Mouse (Mus musculus): Measurements from ENCODE around the gene Spem1.

The Spem1 gene

DNA sequence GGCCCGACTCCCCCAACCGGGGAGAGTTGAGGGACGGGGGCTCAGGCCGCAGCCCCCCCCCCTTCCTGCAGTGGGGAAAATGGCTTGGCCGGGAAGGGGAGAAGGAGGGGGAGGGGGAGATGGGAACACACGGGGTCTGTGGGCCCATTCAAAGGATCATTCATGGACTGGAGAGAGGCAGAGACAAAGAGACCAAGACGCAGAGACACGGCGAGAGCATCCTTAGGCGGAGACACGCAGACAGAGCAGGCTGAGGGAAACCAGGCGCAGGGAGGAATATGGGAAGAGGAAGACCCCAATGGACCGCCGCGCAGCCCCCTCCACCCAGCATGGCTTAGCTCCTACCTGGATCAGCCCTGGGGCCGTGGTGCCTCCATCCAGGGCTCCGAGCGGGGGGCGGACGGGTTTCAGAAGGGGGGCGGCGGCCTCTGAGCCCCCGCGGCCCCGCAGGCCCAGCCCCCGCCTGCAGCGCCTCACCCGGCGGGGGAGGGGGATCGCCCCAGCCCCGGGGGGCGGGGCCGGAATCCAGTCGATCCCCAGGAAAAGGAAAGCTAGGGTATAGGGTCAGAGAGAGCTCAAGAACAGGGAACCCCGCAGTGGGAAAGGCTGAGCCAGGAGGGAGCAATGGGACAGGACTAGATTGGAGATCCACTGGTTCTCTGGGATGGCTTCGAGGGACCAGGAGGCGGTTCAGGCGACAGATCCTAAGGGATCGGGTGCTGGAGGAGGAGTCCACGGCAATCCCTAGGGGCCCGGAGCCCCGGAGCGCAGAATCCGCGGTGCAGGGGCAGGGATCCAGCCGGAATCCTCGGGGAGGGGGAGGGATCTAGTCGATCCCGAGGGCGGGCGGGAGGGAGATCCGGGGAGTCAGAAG, 15.0 kb upstream of the Spem1 start:
- no peak for DNase-seq (ENCODE audit: extremely low read depth, low read depth, low spot score)

DNA sequence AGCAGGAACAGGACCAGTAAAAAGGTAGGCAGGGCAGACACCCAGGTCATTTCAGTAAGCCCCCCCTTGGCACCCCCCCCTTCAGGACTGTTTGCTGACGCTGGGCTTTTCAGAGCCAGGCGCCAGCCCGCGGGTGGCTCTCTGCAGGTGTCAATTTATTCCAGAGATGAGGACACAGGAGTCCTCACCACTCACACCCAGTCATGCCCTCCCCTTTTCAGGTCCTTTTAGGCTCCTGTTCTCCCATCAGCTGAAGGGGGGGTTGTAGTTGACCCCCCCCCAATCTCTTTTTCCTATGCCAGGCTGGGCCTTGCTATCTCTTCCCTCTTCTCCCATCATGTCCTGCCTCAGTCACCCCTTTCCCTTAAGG, 14.0 kb upstream of the Spem1 start:
- DNase-seq (ENCODE audit: extremely low read depth, low read depth, low spot score), result no peak

DNA sequence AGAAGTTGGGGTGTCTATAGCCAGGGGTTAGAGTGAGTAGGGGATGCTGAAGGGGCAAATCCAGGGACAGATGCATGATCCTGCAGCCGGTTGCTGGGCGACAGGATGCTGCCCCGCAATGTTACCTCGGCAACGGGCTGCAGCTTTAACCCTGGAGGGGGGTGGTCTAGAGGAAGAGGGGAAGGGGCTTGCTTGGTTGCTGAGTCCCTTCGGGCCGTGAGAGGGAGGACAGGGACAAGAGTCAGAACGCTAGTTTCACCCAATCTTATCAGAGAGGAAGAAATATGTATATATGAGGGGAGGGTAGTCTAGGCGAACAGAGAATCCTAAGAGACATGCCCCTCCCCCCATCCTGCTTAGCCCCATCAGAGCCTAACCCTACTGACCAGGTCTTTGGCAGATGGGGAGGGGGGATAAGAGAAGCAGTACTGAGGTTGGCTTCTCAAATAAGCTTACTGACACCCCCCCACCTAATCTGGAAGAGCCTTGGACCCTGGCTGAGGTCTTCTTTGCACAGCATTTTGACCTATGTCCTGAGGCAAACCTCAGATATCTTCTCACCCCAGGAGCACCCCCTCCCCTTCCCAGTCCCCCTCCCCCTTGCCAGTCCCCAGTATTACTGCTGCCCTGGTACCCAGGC, 13.5 kb upstream of the Spem1 start:
- no peak for DNase-seq (ENCODE audit: extremely low read depth, low read depth, low spot score)

DNA sequence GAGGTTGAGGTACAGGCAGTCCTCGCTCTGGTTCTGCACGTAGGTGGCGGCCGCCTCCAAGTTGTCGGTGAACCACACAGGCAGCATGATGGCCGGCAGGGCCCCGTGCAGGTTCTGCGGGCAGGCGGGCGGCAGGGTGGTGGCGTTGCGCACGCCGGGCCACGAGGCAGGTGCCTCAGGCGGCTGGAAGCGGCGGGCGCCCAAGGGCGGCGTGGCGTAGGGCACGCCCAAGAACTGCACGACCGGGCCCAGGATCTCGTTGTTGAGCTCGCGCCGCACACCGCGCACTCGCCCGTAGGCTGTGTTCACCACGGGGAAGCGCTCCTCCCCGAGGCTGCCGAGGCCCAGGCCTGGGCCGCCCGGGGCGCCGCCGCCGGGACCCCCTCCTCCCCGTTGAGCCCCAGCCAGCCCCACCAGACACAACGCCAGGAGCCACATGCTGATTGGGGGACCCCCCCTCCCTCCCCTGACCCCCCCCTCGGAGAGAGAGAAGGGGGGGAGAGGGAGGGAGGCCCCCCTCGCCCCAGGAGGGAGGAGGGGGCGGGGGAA, 12.1 kb upstream of the Spem1 start:
- no peak for DNase-seq (ENCODE audit: extremely low read depth, low read depth, low spot score)

DNA sequence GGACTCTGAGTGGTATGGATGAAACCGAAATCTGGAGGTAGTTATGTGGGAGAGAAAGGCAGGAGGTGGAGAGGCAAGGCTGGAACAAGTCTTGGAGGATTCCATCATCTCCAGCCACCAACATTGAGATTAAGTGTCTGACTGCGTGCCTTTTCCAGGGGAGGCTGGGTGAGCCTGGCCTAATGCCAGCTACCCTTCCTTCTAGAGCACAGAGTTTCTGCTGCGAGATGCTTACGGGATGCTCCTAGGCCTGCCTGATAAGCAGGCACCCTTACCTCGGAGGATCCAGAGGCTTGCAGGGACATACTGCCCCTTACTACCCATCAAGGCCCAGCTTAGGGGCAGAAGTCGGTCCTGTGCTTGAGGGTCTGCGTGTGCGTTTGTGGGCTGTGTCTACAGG, 11.6 kb upstream of the Spem1 start:
- DNase-seq (ENCODE audit: extremely low read depth, low read depth, low spot score), result no peak

DNA sequence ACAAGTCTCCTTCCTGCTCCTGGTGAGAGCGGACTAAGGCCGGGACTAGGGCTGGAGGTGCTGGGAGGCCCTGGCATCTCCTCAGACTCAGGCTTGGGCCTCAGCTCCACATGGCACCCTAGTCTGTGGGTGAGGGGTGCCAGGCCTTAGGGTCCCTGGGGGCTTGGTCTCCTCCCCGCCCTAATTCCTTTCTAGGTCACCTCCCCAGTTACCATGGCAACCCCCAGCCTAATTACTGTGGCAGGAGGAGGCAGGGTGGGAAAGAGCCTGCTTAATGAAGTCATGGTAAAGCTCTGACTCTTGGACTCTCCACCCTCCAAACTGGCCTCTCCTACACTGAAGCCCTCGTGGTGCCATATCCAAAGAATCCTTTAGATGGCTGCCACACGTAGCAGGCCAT, 6.9 kb upstream of the Spem1 start:
- no peak for DNase-seq (ENCODE audit: extremely low read depth, low read depth, low spot score)

DNA sequence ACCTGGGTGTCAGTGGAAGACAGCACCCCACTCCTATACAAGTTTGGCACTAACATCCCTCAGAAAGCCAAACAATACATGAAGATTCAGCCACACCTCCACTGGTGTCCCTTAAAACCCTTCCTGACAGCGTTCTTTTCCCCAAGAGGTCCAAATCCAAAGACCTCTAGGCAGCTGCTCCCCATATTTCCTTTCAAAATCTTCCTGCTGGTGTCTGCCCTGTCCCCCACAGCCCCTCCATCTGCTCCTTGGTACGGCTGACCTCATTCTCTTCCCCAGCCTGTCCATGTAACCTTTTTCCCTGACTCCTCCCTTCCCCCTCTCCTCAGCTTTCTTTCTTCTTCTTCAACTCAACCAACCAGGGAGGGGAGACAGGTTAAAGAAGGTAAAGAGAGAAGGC, 1.5 kb upstream of the Spem1 start:
- no peak for DNase-seq (ENCODE audit: extremely low read depth, low read depth, low spot score)

DNA sequence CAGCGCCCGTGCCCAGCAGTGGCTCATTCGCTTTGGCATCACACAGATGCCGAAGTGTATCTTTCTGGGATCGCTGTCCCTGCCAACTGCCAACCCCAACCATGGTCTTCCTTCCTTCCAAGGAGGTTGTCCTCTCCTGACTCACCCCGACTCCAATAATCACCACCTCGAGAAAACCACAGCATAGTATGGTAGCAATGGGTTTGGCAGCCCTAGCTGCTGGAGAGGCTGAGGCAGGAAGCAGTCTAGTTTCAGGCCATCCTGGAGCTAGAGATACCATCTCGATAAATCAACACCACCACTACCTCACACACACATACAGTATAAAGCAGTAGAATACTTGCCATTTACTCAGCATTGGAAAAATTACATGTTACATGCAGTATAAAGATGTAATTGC, 3.1 kb downstream of the Spem1 start:
- no peak for DNase-seq (ENCODE audit: extremely low read depth, low read depth, low spot score)

DNA sequence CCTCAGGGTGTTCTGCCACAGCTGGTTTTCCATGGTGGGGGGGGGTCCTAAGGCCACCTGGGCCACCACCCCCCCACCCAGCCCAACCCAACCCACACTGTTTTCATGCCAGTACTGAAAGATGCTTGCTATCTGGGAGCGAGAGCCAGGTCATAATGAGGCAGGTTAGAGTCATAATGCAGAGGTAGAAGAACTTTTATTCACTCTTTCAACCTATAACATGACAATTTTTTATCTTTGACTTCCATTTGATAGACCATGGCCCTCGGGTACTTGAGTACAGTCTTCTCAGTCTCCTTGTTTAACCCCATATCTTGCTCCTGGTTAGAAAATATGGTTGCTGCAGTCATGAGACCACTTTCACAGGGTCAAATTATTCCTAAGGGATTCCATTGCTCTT, 3.6 kb downstream of the Spem1 start, which contains the start of gene Spem2:
TSS of gene Spem2 (minus strand) at position 101 of the 400 bp plus-strand sequence.
- no peak for DNase-seq (ENCODE audit: extremely low read depth, low read depth, low spot score)

DNA sequence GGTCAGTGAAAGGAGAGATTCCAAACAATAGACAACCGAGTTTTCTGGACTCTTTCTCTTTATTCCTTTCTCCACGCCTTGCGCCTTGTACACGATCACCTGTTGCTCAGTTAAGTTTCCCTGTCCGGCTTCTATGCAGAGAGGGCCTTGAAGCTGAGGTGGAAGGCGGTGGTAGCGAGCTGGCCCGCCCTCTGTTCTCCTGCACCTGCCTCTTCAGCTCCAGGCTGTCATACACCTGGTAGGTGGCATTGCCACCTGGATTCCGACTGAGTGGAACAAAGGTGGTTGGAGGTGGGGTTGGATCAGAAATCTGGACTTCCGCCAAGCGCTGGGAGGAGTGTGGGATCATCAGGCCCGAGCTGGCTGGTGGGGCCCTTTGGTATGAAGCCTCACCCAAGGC, 5.5 kb downstream of the Spem1 start:
- no peak for DNase-seq (ENCODE audit: extremely low read depth, low read depth, low spot score)

DNA sequence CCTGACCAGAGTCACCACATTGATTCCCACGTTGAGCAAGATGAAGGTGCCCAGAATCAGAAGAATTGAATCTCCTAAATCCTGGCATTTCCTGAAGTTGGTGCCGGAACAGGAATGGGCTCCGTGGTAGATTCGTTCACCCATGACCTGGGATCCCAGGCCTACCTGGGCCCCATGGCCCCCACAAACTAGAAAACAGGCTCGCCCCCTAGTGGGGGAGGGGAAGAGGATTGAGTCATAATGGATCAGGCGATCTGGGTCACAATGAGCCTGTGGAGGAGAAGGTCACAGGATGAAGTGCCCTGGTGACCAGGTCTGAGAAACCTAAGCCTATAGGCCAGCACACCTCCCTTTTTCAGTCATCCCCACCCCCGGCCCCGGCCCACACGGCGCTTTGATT, 6.8 kb downstream of the Spem1 start, which contains the start of gene Gm39566:
TSS of gene Gm39566 (minus strand) at position 144 of the 400 bp plus-strand sequence.
- DNase-seq (ENCODE audit: extremely low read depth, low read depth, low spot score), result no peak

DNA sequence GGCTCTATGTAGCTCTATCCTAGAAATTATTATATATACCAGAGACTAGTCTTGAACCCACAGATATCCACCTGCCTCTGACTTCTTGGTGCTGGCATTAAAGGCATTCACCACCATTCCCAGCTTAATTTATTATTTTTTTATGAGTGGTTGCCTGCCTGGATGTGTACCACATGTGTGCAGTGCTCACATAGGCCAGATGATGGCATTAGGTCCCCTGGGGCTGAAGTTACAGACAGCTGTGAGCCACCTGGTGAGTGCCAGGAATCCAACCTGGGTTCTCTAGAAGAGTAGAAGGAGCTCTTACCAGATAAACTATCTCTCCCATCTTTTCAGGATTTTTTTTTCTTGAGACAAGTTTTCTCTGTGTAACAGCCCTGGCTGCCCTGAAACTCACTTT, 11.7 kb downstream of the Spem1 start:
- DNase-seq (ENCODE audit: extremely low read depth, low read depth, low spot score), result no peak

DNA sequence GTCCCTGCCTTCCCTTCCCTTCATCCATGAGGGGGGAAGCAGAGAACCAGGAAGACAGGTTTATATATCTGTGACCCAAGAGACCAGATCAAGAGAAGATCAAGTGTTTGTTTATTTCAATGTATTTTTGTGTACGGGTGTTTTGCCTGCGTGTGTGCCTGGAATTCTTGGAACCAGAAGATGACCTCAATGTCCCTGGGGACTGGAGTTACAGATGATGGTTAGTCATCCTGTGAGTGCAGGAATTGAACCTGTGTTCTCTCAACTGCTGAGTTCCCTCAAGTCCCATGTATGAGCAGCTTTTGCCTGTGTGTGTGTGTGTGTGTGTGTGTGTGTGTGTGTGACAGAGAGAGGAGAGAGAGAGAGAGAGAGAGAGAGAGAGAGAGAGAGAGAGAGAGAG, 14.3 kb downstream of the Spem1 start:
- DNase-seq (ENCODE audit: extremely low read depth, low read depth, low spot score), result no peak

DNA sequence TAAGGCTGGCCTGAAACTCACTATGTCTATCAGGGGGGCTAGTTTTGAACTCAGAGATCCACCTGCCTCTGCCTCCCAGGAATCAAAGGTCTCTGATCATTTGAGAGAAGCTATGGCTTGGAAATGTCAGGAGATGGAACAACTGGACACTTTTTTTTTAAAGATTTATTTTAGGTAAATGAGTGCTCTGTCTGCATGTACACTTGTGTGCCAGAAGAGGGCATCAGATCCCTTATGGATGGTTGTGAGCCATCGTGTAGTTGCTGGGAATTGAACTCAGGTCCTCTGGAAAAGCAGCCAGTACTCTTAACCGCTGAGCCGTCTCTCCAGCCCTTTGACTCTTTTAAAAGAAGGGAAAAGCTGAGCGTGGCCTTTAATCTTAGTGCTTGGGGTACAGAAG, 15.6 kb downstream of the Spem1 start:
- DNase-seq (ENCODE audit: extremely low read depth, low read depth, low spot score), result no peak

DNA sequence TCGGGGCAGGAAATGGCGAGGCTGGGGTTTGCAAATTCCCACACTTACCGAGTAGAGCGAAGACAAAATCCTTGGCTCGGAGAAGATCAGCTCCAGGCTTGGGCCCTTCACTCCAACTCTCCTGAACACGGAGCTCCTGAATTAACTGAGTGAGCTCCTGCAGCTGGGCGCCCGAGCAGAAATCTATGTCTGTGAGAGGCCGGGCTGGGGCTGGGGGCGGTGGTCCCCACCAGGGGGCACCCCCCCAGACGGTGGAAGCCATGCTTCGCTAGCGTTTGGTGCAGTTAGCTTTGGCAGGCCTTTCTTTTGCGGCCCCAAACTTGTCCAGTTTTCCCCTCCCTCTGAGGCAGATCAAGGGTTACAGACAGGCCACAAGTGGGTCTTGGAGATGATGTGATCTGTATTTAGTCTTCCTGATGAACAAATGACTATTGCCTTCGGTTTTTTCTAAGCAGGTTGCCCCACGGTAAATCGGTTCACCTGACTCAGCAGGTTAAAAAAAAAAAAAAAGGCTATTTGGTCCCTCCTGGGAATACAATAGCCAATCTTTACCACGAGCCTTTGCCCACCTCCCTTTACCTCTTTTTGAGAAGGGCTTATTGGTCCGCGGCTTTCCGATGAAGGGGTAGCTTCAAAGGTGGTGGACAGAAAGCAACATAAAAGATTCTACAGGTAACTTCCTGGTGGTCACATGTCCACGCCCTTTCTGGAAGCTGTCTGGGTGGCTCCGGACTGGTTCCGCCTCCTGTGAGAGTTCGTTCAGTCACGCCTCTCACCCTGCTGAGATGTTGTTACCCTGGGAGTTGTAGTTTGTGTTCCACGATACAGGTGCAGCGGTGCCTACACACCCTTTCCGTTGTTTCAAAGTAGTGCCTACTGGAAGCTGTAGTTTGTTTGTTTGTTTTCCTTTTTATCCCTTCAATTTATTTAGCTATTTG, 16.7 kb downstream of the Spem1 start, which contains the start of gene Tmem102:
TSS of gene Tmem102 (minus strand) at position 653 of the 938 bp plus-strand sequence.
- peak; percentile 63 for DNase-seq (ENCODE audit: extremely low read depth, low read depth, low spot score)

DNA sequence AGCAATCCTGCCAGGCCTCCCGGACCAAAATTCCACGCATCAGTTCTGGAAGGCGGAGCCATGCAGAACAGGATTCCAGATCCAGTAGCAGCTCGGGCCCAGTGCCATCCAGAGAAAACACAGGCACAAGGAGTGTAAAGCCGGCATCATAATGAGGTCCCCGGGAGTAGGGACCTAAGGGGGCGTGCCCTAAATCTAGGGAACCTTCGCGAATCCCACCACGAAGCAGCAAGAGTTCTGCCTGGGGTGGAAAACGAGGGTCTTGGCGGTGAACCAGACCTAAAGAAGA, 17.4 kb downstream of the Spem1 start:
- DNase-seq (ENCODE audit: extremely low read depth, low read depth, low spot score), result no peak

DNA sequence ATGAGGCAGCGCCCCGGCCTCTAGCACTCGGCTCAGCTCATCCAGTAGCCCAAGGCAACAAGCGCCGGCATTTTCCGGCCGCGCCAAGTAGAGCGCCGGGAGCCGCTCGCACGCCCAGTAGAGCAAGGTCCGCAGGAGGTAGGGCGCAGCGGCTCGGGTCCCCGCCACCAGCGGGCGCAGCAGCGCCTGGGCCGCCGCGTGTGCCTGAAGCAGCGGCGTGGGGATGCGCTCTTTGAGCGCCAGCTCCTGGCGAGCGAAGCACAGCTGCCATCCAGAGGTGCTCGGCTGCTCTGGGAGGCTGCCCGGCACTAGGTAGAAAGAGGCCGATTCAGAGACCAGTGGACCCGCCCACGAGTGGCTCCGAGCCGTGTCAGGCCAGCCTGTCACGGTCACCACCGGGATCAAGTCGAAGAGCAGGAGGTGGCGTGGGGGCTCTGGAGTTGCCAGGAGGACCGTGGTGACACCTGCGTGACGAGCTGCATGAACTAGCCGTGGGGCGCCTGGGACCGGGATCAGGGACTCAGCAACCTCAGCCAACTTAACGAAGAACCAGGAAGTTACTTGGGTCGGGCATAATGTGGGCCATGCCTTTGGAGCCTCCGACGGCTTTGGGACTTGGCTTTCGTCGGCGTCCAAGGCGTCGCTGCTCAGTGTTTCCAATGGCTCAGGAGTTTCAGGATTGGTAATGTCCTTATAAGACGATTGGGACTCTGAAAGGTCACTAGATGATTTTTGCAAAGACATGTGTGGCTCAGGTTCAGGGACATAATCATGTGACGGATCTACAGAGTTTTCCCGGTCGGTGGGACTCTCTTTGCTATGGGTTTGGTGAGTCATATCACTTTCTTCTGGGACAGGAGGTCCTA, 18.0 kb downstream of the Spem1 start:
- DNase-seq (ENCODE audit: extremely low read depth, low read depth, low spot score), result no peak

DNA sequence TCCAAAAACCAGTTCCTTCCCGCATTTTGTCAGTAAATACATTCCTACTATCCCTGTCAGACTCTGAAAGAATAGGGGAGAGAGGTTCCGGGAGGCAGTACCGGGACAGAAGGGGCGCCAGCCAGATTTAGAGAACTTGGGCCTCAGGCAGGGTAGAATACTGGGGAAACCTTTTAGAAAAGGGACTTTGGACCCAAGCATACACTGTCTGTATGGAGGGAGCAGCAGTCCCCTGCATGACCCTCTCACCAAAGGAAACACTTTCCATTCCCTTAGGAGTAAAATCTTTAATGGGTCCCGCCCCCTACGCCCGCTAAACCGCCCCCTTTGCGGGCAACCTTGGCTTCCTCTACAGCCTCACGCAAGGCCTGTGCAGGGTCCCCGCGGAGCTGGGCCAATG, 18.7 kb downstream of the Spem1 start:
- no peak for DNase-seq (ENCODE audit: extremely low read depth, low read depth, low spot score)

DNA sequence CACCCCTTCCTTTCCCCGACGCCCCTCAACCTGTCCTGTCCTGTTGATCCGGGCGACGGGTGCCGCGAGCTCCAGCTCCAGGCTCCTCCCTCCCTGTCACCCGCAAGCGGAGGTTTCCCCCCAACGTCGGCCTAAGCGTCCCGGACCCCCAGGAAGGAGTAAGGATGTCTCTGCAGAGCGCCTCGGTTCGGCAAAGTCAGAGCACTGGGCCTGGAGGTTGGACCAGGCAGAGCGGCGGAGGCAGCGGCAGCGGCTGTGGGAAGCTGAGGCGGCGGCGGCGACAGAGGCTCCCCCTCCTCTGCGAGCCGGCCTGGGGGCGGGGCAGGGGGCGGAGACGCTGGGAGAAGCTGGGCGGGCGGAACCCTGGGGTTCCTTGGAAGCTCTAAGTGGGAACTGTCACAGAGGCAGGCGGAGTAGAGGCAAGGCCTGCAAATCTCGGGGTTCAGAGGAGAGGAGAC, 19.3 kb downstream of the Spem1 start:
- DNase-seq (ENCODE audit: extremely low read depth, low read depth, low spot score), result no peak

DNA sequence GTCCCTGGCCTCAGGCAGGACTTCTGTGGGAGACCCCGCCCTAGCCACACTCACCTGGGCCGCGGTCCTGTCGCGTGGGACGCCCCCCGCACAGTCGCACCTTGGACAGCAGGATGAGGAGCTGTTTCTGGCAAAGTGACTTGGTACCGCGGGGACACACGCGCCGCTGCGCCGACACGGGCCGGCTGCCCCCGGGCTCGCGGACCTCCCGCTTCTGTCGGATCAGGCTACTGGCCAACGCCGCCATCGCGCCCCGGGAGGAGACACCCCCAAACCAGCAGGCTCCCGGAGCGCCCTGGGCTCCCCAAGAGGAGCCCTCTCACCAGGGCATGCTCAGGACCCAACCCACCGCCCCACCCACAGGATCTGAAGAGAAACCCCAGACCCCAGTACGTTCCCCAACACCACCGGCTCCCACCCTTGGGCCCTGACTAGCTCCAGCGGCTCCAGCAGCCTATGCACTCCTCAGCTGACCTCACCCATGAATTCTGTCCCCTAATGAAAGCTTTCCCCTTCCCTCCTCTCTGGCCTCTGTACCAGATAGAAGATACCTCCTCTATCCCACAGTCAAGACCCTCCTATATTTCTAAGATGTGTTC, 20.5 kb downstream of the Spem1 start, which contains the start of gene Fgf11:
TSS of gene Fgf11 (minus strand) at position 479 of the 599 bp plus-strand sequence.
- DNase-seq (ENCODE audit: extremely low read depth, low read depth, low spot score), result no peak

Data from fat pad, adult 2 months (tissue).